Mouse (Mus musculus): ENCODE results near the gene 4430402I18Rik.

DNA sequence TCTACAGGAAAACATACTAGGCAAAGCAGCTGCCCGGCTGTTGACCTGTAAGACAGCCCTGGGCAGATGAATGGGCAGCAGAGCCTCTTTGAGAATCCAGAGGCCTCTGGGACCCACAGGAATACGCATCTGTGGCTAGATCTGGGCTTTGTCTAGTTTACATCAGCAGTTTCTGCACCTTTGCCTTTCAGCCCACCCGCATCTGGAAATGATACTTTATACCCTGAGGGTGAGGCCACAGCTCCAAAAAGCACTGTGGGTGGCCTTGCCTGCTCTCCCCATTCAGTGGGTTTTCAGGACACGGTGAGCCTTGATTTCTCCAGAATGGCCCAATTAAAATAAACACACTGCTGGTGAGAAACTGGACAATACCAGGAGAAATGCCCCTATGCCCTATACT, 59.4 kb downstream of the 4430402I18Rik start:
- no peak for TF ChIP-seq CTCF (IDR thresholded peaks at IDR 0.05; ENCODE audit: low read depth, low read length)
- TF ChIP-seq POLR2A (IDR thresholded peaks at IDR 0.05; ENCODE audit: borderline replicate concordance, low read depth, low read length), result no peak
